ENCODE assay signal across 8 mouse cellular contexts in genomic region chr19:45078971-45079764, GRCm38 (mm10). TPM values are rescaled to one million over a fixed set of nuclear protein-coding genes. Genes with fewer than 3 reads are reported as not detected.
A peak's percentile ranks its signal among the peaks of the same experiment; 100 is the strongest.
DNase-seq lines count a peak whose midpoint lies in the region; ATAC-seq and TF ChIP-seq lines count a peak whose summit lies in the region.

No protein-coding gene starts in this region.

- 0 out of 2 replicates have a peak overlapping the region, but pooled peaks have one; percentile 37 for H3K9ac ChIP-seq in kidney, embryonic 15.5 days
- 0 out of 2 replicates have a peak overlapping the region, but pooled peaks have one; percentile 15 for H3K9ac ChIP-seq in hindbrain, embryonic 12.5 days
- no peak overlapping the region for H3K9ac ChIP-seq in stomach, embryonic 14.5 days (replicated peaks; ENCODE audit: low read depth, low read length)

- 8% methylated on average over 17 of the region's 17 CpGs for WGBS in kidney, embryonic 15.5 days
- WGBS in hindbrain, embryonic 12.5 days = 7% methylated on average over 17 of the region's 17 CpGs
- WGBS in lung, adult 2 months = 15% methylated on average over 17 of the region's 17 CpGs
- 6% methylated on average over 17 of the region's 17 CpGs for WGBS in stomach, embryonic 14.5 days

- peak; percentile 29; the same call in 1 of the 2 replicates for TF ChIP-seq CTCF in lung, adult 2 months (IDR thresholded peaks at IDR 0.05; ENCODE audit: insufficient read depth, low read length)

- peaks cover 63% of the 10 kb centered on the region for H3K4me1 ChIP-seq in kidney, embryonic 15.5 days
- peaks cover 39% of the 10 kb centered on the region for H3K4me1 ChIP-seq in hindbrain, embryonic 12.5 days
- H3K4me1 ChIP-seq in lung, adult 2 months (ENCODE audit: control insufficient read depth, insufficient read depth, low read length) = peaks cover 4% of the 10 kb centered on the region
- H3K4me1 ChIP-seq in stomach, embryonic 14.5 days (ENCODE audit: control insufficient read depth, insufficient read depth, low read length) = peaks cover 28% of the 10 kb centered on the region; the same call in 1 of the 2 replicates

- peak overlapping the region; percentile 60 for H3K4me2 ChIP-seq in kidney, embryonic 15.5 days
- peak overlapping the region; percentile 49 for H3K4me2 ChIP-seq in hindbrain, embryonic 12.5 days (replicated peaks)
- H3K4me2 ChIP-seq in stomach, embryonic 14.5 days (replicated peaks; ENCODE audit: low read depth, low read length) = peak overlapping the region; percentile 47

- no peaks in the 10 kb centered on the region for H3K36me3 ChIP-seq in kidney, embryonic 15.5 days
- H3K36me3 ChIP-seq in hindbrain, embryonic 12.5 days = no peaks in the 10 kb centered on the region
- H3K36me3 ChIP-seq in stomach, embryonic 14.5 days (ENCODE audit: control insufficient read depth, insufficient read depth, low read length) = no peaks in the 10 kb centered on the region

- peak overlapping the region; percentile 31 for H3K4me3 ChIP-seq in kidney, embryonic 15.5 days (replicated peaks)
- peak overlapping the region; percentile 24 for H3K4me3 ChIP-seq in hindbrain, embryonic 12.5 days
- peak overlapping the region; percentile 16 for H3K4me3 ChIP-seq in lung, adult 2 months (replicated peaks; ENCODE audit: extremely low read depth, low read depth, low read length)
- H3K4me3 ChIP-seq in stomach, embryonic 14.5 days (ENCODE audit: low read depth, low read length) = peak overlapping the region; percentile 25; the same call in 1 of the 2 replicates

- no peaks in the 10 kb centered on the region for H3K9me3 ChIP-seq in kidney, embryonic 15.5 days (replicated peaks)
- H3K9me3 ChIP-seq in hindbrain, embryonic 12.5 days (replicated peaks) = no peaks in the 10 kb centered on the region
- no peaks in the 10 kb centered on the region for H3K9me3 ChIP-seq in stomach, embryonic 14.5 days (ENCODE audit: control insufficient read depth, low read depth, low read length)

- TF ChIP-seq POLR2A in lung, adult 2 months (IDR thresholded peaks at IDR 0.05; ENCODE audit: borderline replicate concordance, extremely low read depth, low read depth, low read length) = no peak

- no peak for DNase-seq in kidney, postnatal 36 days
- DNase-seq in embryo, embryonic 10.5 days (ENCODE audit: low spot score) = peak; percentile 68
- no peak for DNase-seq in lung, adult 2 months
- no peak for DNase-seq in layer of hippocampus, adult 9-10 months (ENCODE audit: low spot score)
- DNase-seq in adrenal gland, adult 2 months = no peak

- H3K27me3 ChIP-seq in kidney, embryonic 15.5 days = peaks cover 89% of the 10 kb centered on the region
- H3K27me3 ChIP-seq in hindbrain, embryonic 12.5 days = peaks cover 87% of the 10 kb centered on the region
- H3K27me3 ChIP-seq in stomach, embryonic 14.5 days (ENCODE audit: control insufficient read depth, insufficient read depth, low read length) = peaks cover 50% of the 10 kb centered on the region

- peak overlapping the region; percentile 28 for H3K27ac ChIP-seq in kidney, embryonic 15.5 days
- no peak overlapping the region for H3K27ac ChIP-seq in hindbrain, embryonic 12.5 days
- H3K27ac ChIP-seq in stomach, embryonic 14.5 days (ENCODE audit: low read length) = no peak overlapping the region

- 0 out of 2 replicates have a peak, but pooled peaks have one; percentile 15 for ATAC-seq in kidney, embryonic 15.5 days (replicated peaks; ENCODE audit: low FRiP score)
- ATAC-seq in hindbrain, embryonic 12.5 days (ENCODE audit: low FRiP score) = no peak
- ATAC-seq in stomach, embryonic 14.5 days (ENCODE audit: insufficient number of reproducible peaks, insufficient read depth, low FRiP score, low read depth) = no peak

RNA-seq across cellular contexts. Expression of gene Kazald1, which starts 4.1 kb away (rescaled TPM):
- 13.3 and 20.2 TPM in 2 replicates for polyA plus RNA-seq in kidney, embryonic 15.5 days (2015; fragmentation: Nextera tagmentation; extraction: Ambion mirVana)
- 9.4 and 14.1 TPM in 2 replicates for polyA plus RNA-seq in hindbrain, embryonic 12.5 days (2016; fragmentation: Nextera tagmentation; extraction: Ambion mirVana)
- polyA plus RNA-seq in lung, adult 2 months (2012; rRNA removed) = 10.4 and 11.0 TPM in 2 replicates
- 1.3 and 4.7 TPM in 2 replicates for polyA plus RNA-seq in stomach, embryonic 14.5 days (2014; fragmentation: Nextera tagmentation; extraction: Ambion mirVana)
- 1 to 10 TPM; 2.2 to 6.0 TPM for total RNA-seq in adrenal gland, adult 2 months (2021)
- 9.8 and 11.1 TPM in 2 replicates for polyA plus RNA-seq in adrenal gland, adult 2 months (2012; rRNA removed)

RNA-seq across cellular contexts. Expression of gene Sfxn3, which starts 31.9 kb away (rescaled TPM):
- polyA plus RNA-seq in kidney, embryonic 15.5 days (2015; fragmentation: Nextera tagmentation; extraction: Ambion mirVana) = 20.2 and 24.4 TPM in 2 replicates
- polyA plus RNA-seq in hindbrain, embryonic 12.5 days (2016; fragmentation: Nextera tagmentation; extraction: Ambion mirVana) = 38.2 and 41.6 TPM in 2 replicates
- 61.8 and 84.2 TPM in 2 replicates for polyA plus RNA-seq in lung, adult 2 months (2012; rRNA removed)
- 28.8 and 34.5 TPM in 2 replicates for polyA plus RNA-seq in stomach, embryonic 14.5 days (2014; fragmentation: Nextera tagmentation; extraction: Ambion mirVana)
- 10 to 100 TPM; 51.2 to 89.3 TPM for total RNA-seq in adrenal gland, adult 2 months (2021)
- polyA plus RNA-seq in adrenal gland, adult 2 months (2012; rRNA removed) = 45.9 and 65.5 TPM in 2 replicates

RNA-seq across cellular contexts. Expression of gene Pdzd7, which starts 33.7 kb away (rescaled TPM):
- polyA plus RNA-seq in kidney, embryonic 15.5 days (2015; fragmentation: Nextera tagmentation; extraction: Ambion mirVana) = 0.78 and 1.1 TPM in 2 replicates
- polyA plus RNA-seq in hindbrain, embryonic 12.5 days (2016; fragmentation: Nextera tagmentation; extraction: Ambion mirVana) = 0.72 and 0.81 TPM in 2 replicates
- polyA plus RNA-seq in lung, adult 2 months (2012; rRNA removed) = 0.64 and 1.2 TPM in 2 replicates
- 0.62 TPM in 2 replicates for polyA plus RNA-seq in stomach, embryonic 14.5 days (2014; fragmentation: Nextera tagmentation; extraction: Ambion mirVana)
- under 1 TPM in 1 of 2 experiments, not detected in 1; 0.09 TPM for total RNA-seq in adrenal gland, adult 2 months (2021)
- 0.62 and 0.65 TPM in 2 replicates for polyA plus RNA-seq in adrenal gland, adult 2 months (2012; rRNA removed)
